Mouse (Mus musculus) heart, embryonic 15.5 days (tissue): ENCODE measurements around the gene 1700018F24Rik. TPM values are rescaled to one million over a fixed set of nuclear protein-coding genes. Genes with fewer than 3 reads are reported as not detected.
"Not testable (repeated sequence)": the region's sequence is repeated elsewhere in the genome, so short reads cannot be mapped to it uniquely, and the experiment has no call there.

Source experiments
- ATAC-seq: fragments of 200-750 bp; cut with Nextera tagmentation; replicated peaks from 2 replicates; pipeline ENCODE4 v1.8.0; 2017; ENCODE audit warnings: low read depth, moderate TSS enrichment; ENCODE audit not compliant: insufficient number of reproducible peaks, insufficient read depth, low FRiP score
- H3K27ac ChIP-seq: fragments of 300-500 bp; sonication (generic); 2 replicates; pipeline ENCODE4 v1.5.1; 2015; ENCODE audit warnings: mild to moderate bottlenecking, inconsistent platforms
- H3K27me3 ChIP-seq: fragments of 300-500 bp; sonication (generic); 2 replicates; pipeline ENCODE4 v1.6.1; 2015; ENCODE audit warnings: inconsistent platforms
- H3K36me3 ChIP-seq: fragments of 300-500 bp; sonication (generic); 2 replicates; pipeline ENCODE4 v1.6.1; 2015; ENCODE audit warnings: mild to moderate bottlenecking, inconsistent platforms
- H3K4me1 ChIP-seq: fragments of 300-500 bp; sonication (generic); replicated peaks from 2 replicates; pipeline ENCODE4 v1.6.1; 2015; ENCODE audit warnings: inconsistent platforms
- H3K4me2 ChIP-seq: fragments of 300-500 bp; sonication (generic); 2 replicates; pipeline ENCODE4 v1.6.1; 2015; ENCODE audit warnings: inconsistent platforms, mild to moderate bottlenecking, moderate library complexity
- H3K4me3 ChIP-seq: fragments of 300-500 bp; sonication (generic); 2 replicates; pipeline ENCODE4 v1.5.1; 2015; ENCODE audit warnings: mild to moderate bottlenecking, inconsistent platforms
- H3K9ac ChIP-seq: fragments of 300-500 bp; sonication (generic); 2 replicates; pipeline ENCODE4 v1.6.1; 2015; ENCODE audit warnings: mild to moderate bottlenecking, inconsistent platforms
- H3K9me3 ChIP-seq: fragments of 300-500 bp; sonication (generic); replicated peaks from 2 replicates; pipeline ENCODE4 v1.6.1; 2016; ENCODE audit warnings: inconsistent platforms
- WGBS: fragments of 180-500 bp; shearing (Covaris S2); methylation state at CpG from one replicate; pipeline ENCODE4 v1.1.7; 2015; ENCODE audit warnings: mixed read lengths; 5-methylcytosine and 5-hydroxymethylcytosine counted together
- polyA plus RNA-seq: library from polyadenylated mRNA; unstranded; fragments of >200 nt; fragmentation: Nextera tagmentation; extraction: Ambion mirVana; gene quantifications from 2 replicates; pipeline ENCODE4 v1.2.1, GENCODE M21; 2015

1700018F24Rik gene
- not detected in 2 replicates for polyA plus RNA-seq

GRCm38 (mm10) chr5:145042690-145043089, at the start of gene 1700018F24Rik:
1700018F24Rik (plus strand) TSS chr5:145042990.
- 51% methylated on average over 3 of the region's 3 CpGs for WGBS
- not testable (repeated sequence) for H3K9me3 ChIP-seq, ATAC-seq, H3K4me1 ChIP-seq, H3K4me3 ChIP-seq, H3K27ac ChIP-seq, H3K36me3 ChIP-seq, H3K9ac ChIP-seq, H3K27me3 ChIP-seq, H3K4me2 ChIP-seq

- Histone ChIP-seq H3K4me1 (no peaks in the 10 kb centered on the region), H3K4me3 (no peak overlapping the region), H3K27me3 (no peaks in the 10 kb centered on the region), H3K9ac (no peak overlapping the region), H3K9me3 (no peaks in the 10 kb centered on the region), H3K36me3 (no peaks in the 10 kb centered on the region), H3K27ac (no peak overlapping the region), H3K4me2 (no peak overlapping the region)
- ATAC-seq = no peak
- 41% methylated on average over 2 of the region's 2 CpGs for WGBS
Measured at GRCm38 (mm10) chr5:144998491-144998890, 44.3 kb upstream of the 1700018F24Rik start.

- Histone ChIP-seq H3K27ac (no peak overlapping the region), H3K27me3 (no peaks in the 10 kb centered on the region), H3K4me2 (no peak overlapping the region), H3K9me3 (no peaks in the 10 kb centered on the region), H3K4me3 (no peak overlapping the region), H3K9ac (no peak overlapping the region), H3K36me3 (no peaks in the 10 kb centered on the region), H3K4me1 (peaks cover 3% of the 10 kb centered on the region; the same call in 1 of the 2 replicates)
- 81% methylated on average over 3 of the region's 3 CpGs for WGBS
- no peak for ATAC-seq
Measured at GRCm38 (mm10) chr5:145003362-145003761, 39.4 kb upstream of the 1700018F24Rik start.

DNA sequence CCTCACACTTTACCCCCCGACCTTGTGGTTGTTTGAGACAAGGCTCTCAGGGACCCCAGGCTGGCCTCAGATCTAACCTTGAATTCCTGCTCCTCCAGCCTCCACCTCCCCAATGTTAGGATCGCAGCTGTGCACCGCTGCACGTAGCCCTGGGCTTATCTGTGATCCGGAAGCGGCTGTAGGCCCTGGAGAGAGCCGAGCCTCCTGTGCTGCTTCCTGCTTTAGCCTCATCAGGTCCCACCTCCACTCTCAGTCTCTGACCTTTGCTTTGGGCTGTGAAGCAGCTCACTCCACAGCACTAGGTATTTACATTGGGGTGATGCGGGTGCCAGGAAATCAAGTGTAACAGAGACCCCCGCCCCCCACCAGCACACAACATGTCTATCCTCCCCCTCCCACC, 38.3 kb upstream of the 1700018F24Rik start:
- Histone ChIP-seq H3K9ac (no peak overlapping the region), H3K36me3 (no peaks in the 10 kb centered on the region), H3K27ac (no peak overlapping the region), H3K4me1 (peaks cover 3% of the 10 kb centered on the region; the same call in 1 of the 2 replicates), H3K4me2 (no peak overlapping the region), H3K27me3 (no peaks in the 10 kb centered on the region), H3K4me3 (no peak overlapping the region), H3K9me3 (no peaks in the 10 kb centered on the region)
- 0 out of 2 replicates have a peak, but pooled peaks have one; percentile 27 for ATAC-seq
- WGBS = 41% methylated on average over 9 of the region's 9 CpGs

DNA sequence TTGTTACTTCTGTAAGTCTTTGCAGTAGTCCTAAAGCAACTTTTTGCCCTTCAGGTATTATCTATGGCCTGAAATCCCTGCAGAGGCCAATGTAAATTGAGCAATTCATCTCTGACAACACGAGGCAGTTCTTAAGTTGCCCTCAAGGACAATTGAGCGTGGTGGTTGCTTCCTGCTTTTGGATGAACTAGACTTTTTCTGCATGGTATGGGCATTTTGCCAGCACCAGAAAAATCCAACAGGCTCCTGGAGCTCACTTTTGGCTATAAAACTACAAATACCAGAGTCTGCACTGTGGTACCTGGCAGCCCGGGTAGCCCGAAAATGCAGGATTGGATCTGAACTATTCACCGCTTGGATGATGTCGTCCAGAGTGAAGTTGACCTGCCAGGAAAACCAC, 37.2 kb upstream of the 1700018F24Rik start:
- no peak for ATAC-seq
- no peaks in the 10 kb centered on the region for H3K9me3 ChIP-seq
- H3K27ac ChIP-seq = no peak overlapping the region
- no peak overlapping the region for H3K9ac ChIP-seq
- H3K4me1 ChIP-seq = peaks cover 3% of the 10 kb centered on the region; the same call in 1 of the 2 replicates
- H3K4me3 ChIP-seq = no peak overlapping the region
- WGBS = 77% methylated on average over 6 of the region's 6 CpGs
- no peak overlapping the region for H3K4me2 ChIP-seq
- no peaks in the 10 kb centered on the region for H3K27me3 ChIP-seq
- H3K36me3 ChIP-seq = no peaks in the 10 kb centered on the region

DNA sequence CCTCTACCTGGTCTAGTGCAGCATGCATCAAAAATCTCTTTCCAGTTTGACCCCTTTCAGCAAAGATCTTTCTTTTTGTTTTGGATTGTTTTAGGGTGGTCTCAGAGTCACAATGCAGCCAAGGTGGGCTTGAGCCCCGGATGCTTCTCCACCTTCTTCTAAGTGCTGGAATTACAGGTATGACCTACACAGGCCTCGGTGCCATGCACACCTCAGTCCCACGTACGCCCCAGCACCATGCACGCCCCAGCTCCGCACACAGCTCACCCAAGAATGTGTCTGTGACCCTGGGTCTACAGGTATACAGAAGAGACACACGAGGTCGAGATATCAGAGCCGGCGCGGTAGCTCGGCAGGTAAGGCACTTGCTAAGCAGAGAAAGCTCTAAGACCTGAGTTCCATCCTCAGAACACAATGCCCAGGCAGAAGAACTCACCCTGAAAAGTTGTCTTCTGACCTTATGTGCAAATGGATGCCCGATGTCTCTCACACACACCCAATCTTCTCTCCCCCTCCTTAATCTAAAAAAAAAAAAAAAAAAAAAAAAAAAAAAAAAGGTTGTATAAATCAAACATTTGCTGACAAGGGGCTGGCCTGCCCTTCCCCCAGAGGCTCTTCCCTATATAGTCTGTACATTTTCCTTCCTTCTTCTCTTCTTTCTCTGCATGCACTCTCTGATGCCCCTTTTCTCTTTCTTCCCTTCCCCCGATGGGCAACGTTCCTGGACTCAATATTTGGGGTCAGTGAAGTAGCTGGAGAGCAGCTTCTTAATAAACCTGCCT, 33.7 kb upstream of the 1700018F24Rik start:
- Histone ChIP-seq H3K4me3 (no peak overlapping the region), H3K36me3 (no peaks in the 10 kb centered on the region), H3K4me2 (no peak overlapping the region), H3K9ac (no peak overlapping the region), H3K4me1 (peaks cover 3% of the 10 kb centered on the region; the same call in 1 of the 2 replicates), H3K9me3 (no peaks in the 10 kb centered on the region), H3K27ac (no peak overlapping the region), H3K27me3 (no peaks in the 10 kb centered on the region)
- ATAC-seq = no peak
- 83% methylated on average over 15 of the region's 15 CpGs for WGBS

GRCm38 (mm10) chr5:145014278-145014677, 28.5 kb upstream of the 1700018F24Rik start:
- 84% methylated on average over 1 of the region's 1 CpGs for WGBS
- no peak for ATAC-seq
- H3K36me3 ChIP-seq = no peaks in the 10 kb centered on the region
- no peak overlapping the region for H3K9ac ChIP-seq
- H3K27me3 ChIP-seq = no peaks in the 10 kb centered on the region
- H3K27ac ChIP-seq = no peak overlapping the region
- H3K9me3 ChIP-seq = no peaks in the 10 kb centered on the region
- H3K4me3 ChIP-seq = no peak overlapping the region
- no peak overlapping the region for H3K4me2 ChIP-seq
- no peaks in the 10 kb centered on the region for H3K4me1 ChIP-seq

GRCm38 (mm10) chr5:145016761-145017160, 26.0 kb upstream of the 1700018F24Rik start:
- not testable (repeated sequence) for ATAC-seq, H3K9me3 ChIP-seq, H3K27me3 ChIP-seq, H3K4me2 ChIP-seq, H3K27ac ChIP-seq, H3K36me3 ChIP-seq, H3K4me3 ChIP-seq, H3K9ac ChIP-seq, H3K4me1 ChIP-seq
- WGBS = 15% methylated on average over 2 of the region's 2 CpGs

DNA sequence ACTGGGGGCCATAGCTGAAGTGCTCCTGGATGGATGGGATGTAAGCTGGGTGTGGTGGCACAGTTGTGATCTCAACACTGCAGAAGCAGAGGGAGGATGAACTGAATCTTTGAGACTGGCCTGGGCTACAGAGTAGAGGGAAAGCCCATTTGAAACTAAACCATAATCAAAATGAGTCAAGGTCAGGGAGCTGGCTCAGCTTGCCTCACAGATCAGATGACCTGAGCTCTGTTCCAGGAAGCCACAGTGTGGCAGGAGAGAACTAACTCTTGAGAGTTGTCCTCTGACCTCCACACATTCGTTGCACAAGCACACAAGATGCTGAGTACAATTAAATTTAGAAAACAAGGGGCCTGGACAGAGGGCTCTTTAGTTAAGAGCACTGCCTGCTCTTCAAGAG, 22.5 kb upstream of the 1700018F24Rik start:
- H3K9ac ChIP-seq = not testable (repeated sequence)

GRCm38 (mm10) chr5:145020712-145021111, 22.1 kb upstream of the 1700018F24Rik start:
- not testable (repeated sequence) for H3K27me3 ChIP-seq, H3K27ac ChIP-seq, ATAC-seq, H3K36me3 ChIP-seq, H3K4me2 ChIP-seq, H3K4me1 ChIP-seq, H3K9ac ChIP-seq, H3K9me3 ChIP-seq, H3K4me3 ChIP-seq
- 22% methylated on average over 1 of the region's 1 CpGs for WGBS

More for the DNA sequence above, 22.5 kb upstream of the 1700018F24Rik start:
- WGBS = 7% methylated on average over 1 of the region's 1 CpGs
- not testable (repeated sequence) for H3K9me3 ChIP-seq, H3K36me3 ChIP-seq, ATAC-seq, H3K27ac ChIP-seq, H3K4me1 ChIP-seq, H3K4me2 ChIP-seq, H3K4me3 ChIP-seq, H3K27me3 ChIP-seq

GRCm38 (mm10) chr5:145030476-145030875, 12.3 kb upstream of the 1700018F24Rik start:
- H3K9ac ChIP-seq, H3K27ac ChIP-seq: not testable (repeated sequence)

GRCm38 (mm10) chr5:145032391-145032790, 10.4 kb upstream of the 1700018F24Rik start, which contains the start of gene Gm4871:
Gm4871 (minus strand) TSS chr5:145032754.
- ATAC-seq, H3K27ac ChIP-seq, H3K4me1 ChIP-seq, H3K4me3 ChIP-seq, H3K9ac ChIP-seq, H3K9me3 ChIP-seq, H3K27me3 ChIP-seq, H3K36me3 ChIP-seq, H3K4me2 ChIP-seq: not testable (repeated sequence)
- WGBS = 50% methylated on average over 5 of the region's 5 CpGs

More at GRCm38 (mm10) chr5:145030476-145030875, 12.3 kb upstream of the 1700018F24Rik start:
- 71% methylated on average over 1 of the region's 1 CpGs for WGBS
- not testable (repeated sequence) for H3K36me3 ChIP-seq, H3K9me3 ChIP-seq, H3K4me3 ChIP-seq, H3K4me1 ChIP-seq, H3K4me2 ChIP-seq, H3K27me3 ChIP-seq, ATAC-seq
